Mouse (Mus musculus): Measurements from ENCODE around the gene Olfr853. TPM values are rescaled to one million over a fixed set of nuclear protein-coding genes. Genes with fewer than 3 reads are reported as not detected.

Gene Olfr853
- total RNA-seq (2023), result not detected

GRCm38 (mm10) chr9:19540976-19541375, at the start of gene Olfr853:
TSS of gene Olfr853 (minus strand) at chr9:19541076.

GRCm38 (mm10) chr9:19582317-19582716, 41.4 kb upstream of the Olfr853 start, which contains the start of gene Olfr855:
TSS of gene Olfr855 (plus strand) at chr9:19582617.

GRCm38 (mm10) chr9:19567282-19567681, 26.4 kb upstream of the Olfr853 start, which contains the start of gene Olfr854:
TSS of gene Olfr854 (minus strand) at chr9:19567382.

GRCm38 (mm10) chr9:19492995-19493394, 47.9 kb downstream of the Olfr853 start, which contains the start of gene Olfr851:
TSS of gene Olfr851 (plus strand) at chr9:19493295.

Other genes with a start within 250 kb of the Olfr853 start
- gene Olfr844, start 224.7 kb downstream of the Olfr853 start, total RNA-seq (2023), result not detected
- not detected for gene Olfr845, start 204.6 kb downstream of the Olfr853 start, total RNA-seq (2023)
- gene Olfr846, start 177.1 kb downstream of the Olfr853 start, total RNA-seq (2023), result not detected
- gene Olfr847, start 162.4 kb downstream of the Olfr853 start, total RNA-seq (2023), result not detected
- not detected for gene Olfr849, start 100.8 kb downstream of the Olfr853 start, total RNA-seq (2023)
- not detected for gene Olfr850, start 62.8 kb downstream of the Olfr853 start, total RNA-seq (2023)
- not detected for gene Olfr851, start 47.8 kb downstream of the Olfr853 start, total RNA-seq (2023)
- not detected for gene Olfr854, start 26.3 kb upstream of the Olfr853 start, total RNA-seq (2023)
- gene Olfr855, start 41.5 kb upstream of the Olfr853 start, total RNA-seq (2023), result not detected
- gene Zfp317, start 81.0 kb upstream of the Olfr853 start, total RNA-seq (2023), result 10 to 100 TPM; 37.2 to 40.6 TPM
- not detected for gene Olfr857, start 168.4 kb upstream of the Olfr853 start, total RNA-seq (2023)
- gene Olfr58, start 239.2 kb upstream of the Olfr853 start, total RNA-seq (2023), result not detected

Measured in B cell, adult 67 days (primary cell).